Mouse (Mus musculus) ES-E14 (cell line): ENCODE results near the gene Prune1. TPM values are rescaled to one million over a fixed set of nuclear protein-coding genes. Genes with fewer than 3 reads are reported as not detected.
A peak's percentile ranks its signal among the peaks of the same experiment; 100 is the strongest.

Experiments used
- DNase-seq: peaks from one replicate; pipeline ENCODE4 v3.0.0-alpha.2; 2013; ENCODE audit warnings: low read depth, low spot score
- H3K27ac ChIP-seq: 2 replicates; pipeline ENCODE4 v1.5.1; 2012; ENCODE audit warnings: low read depth, mild to moderate bottlenecking, low read length, moderate library complexity, mixed read lengths; ENCODE audit not compliant: poor library complexity, insufficient read depth, severe bottlenecking
- H3K36me3 ChIP-seq: 2 replicates; pipeline ENCODE4 v1.6.1; 2012; ENCODE audit warnings: mild to moderate bottlenecking, low read length, moderate library complexity, mixed read lengths; ENCODE audit not compliant: control insufficient read depth, poor library complexity, insufficient read depth, severe bottlenecking
- H3K4me1 ChIP-seq, 2 experiments: fragments of 150-350 bp in 1 of 2; sonication (generic) in 1 of 2; 2 replicates each; pipeline ENCODE4 v1.6.1; 2012; ENCODE audit warnings: low read length in 2 of 2, mild to moderate bottlenecking in 1 of 2, mixed read lengths in 1 of 2; ENCODE audit not compliant: control insufficient read depth in 2 of 2, insufficient read depth in 2 of 2, poor library complexity in 1 of 2
- H3K4me3 ChIP-seq, 2 experiments: fragments of 150-350 bp in 1 of 2; sonication (generic) in 1 of 2; 2 replicates each; pipeline ENCODE4 v1.5.1; 2012; ENCODE audit warnings: low read length in 2 of 2, low read depth in 1 of 2, mild to moderate bottlenecking in 1 of 2, mixed read lengths in 1 of 2; ENCODE audit not compliant: insufficient read depth in 1 of 2, poor library complexity in 1 of 2, severe bottlenecking in 1 of 2
- H3K9ac ChIP-seq: 2 replicates; pipeline ENCODE4 v1.6.1; 2012; ENCODE audit warnings: low read depth, mild to moderate bottlenecking, low read length, mixed read lengths; ENCODE audit not compliant: poor library complexity, insufficient read depth, severe bottlenecking
- H3K9me3 ChIP-seq: fragments of 150-350 bp; sonication (generic); 2 replicates; pipeline ENCODE4 v1.6.1; 2012; ENCODE audit warnings: low read depth, mild to moderate bottlenecking, low read length; ENCODE audit not compliant: control insufficient read depth, insufficient read depth
- CHD2 ChIP-seq: IDR thresholded peaks from 2 replicates; pipeline ENCODE4 v1.6.1; 2014; ENCODE audit warnings: mild to moderate bottlenecking, low read depth, low read length, inconsistent platforms
- HCFC1 ChIP-seq: IDR thresholded peaks from 2 replicates; pipeline ENCODE4 v1.6.1; 2012; ENCODE audit warnings: low read length, inconsistent platforms, borderline replicate concordance; ENCODE audit not compliant: insufficient read depth
- MAFK ChIP-seq: IDR thresholded peaks from 2 replicates; pipeline ENCODE4 v1.6.1; 2014; ENCODE audit warnings: mild to moderate bottlenecking, low read depth, low read length, inconsistent platforms; ENCODE audit not compliant: insufficient read depth
- ZC3H11A ChIP-seq: IDR thresholded peaks from 2 replicates; pipeline ENCODE4 v1.6.1; 2012; ENCODE audit warnings: low read depth, mild to moderate bottlenecking, inconsistent platforms, low read length, borderline replicate concordance
- ZNF384 ChIP-seq: IDR thresholded peaks from 2 replicates; pipeline ENCODE4 v1.6.1; 2012; ENCODE audit warnings: low read depth, low read length, inconsistent platforms
- in situ Hi-C, 2 experiments: fragments of 600-800 bp; cut with MboI; formaldehyde crosslinking; loops; one replicate each; pipeline ENCODE4 v1.15.1; 2025; ENCODE audit warnings: low sequenced_read_pairs in 2 of 2, inconsistent platforms in 1 of 2; ENCODE audit not compliant: unreplicated experiment in 2 of 2
- total RNA-seq: library from RNA; depleted of rRNA; stranded (reverse); fragments of 300-350 nt; gene quantifications from 2 replicates; pipeline ENCODE4 v1.2.3, GENCODE M21; 2012

Gene Prune1
- total RNA-seq, 1 experiment, result 26.4 TPM

- Histone ChIP-seq H3K4me1 (peaks cover 2 to 40% of the 10 kb centered on the region in 2 experiments; a peak in 2 of 4 replicates), H3K9ac (peak overlapping the region; percentile 41; the same call in 1 of the 2 replicates), H3K9me3 (no peaks in the 10 kb centered on the region), H3K27ac (peak overlapping the region; percentile 12; the same call in 1 of the 2 replicates), H3K4me3 (no peak overlapping the region), H3K36me3 (peaks cover 36% of the 10 kb centered on the region)
- DNase-seq, result no peak
- in situ Hi-C loops, result no loop called here
- TF ChIP-seq HCFC1, result no peak
Observed at GRCm38 (mm10) chr3:95293537-95293936, 11.7 kb upstream of the Prune1 start.

GRCm38 (mm10) chr3:95292899-95293298, 11.0 kb upstream of the Prune1 start:
- in situ Hi-C loops, result no loop called here
- TF ChIP-seq HCFC1 (no peak), CHD2 (no peak), MAFK (no peak), ZC3H11A (no peak), ZNF384 (no peak)
- Histone ChIP-seq H3K4me1 (peaks cover 2 to 40% of the 10 kb centered on the region in 2 experiments; a peak in 2 of 4 replicates), H3K27ac (no peak overlapping the region), H3K4me3 (no peak overlapping the region), H3K9ac (no peak overlapping the region), H3K36me3 (peaks cover 41% of the 10 kb centered on the region), H3K9me3 (no peaks in the 10 kb centered on the region)
- DNase-seq, result no peak

- no peak overlapping the region for H3K9ac ChIP-seq
- H3K9me3 ChIP-seq, result no peaks in the 10 kb centered on the region
- no peak overlapping the region for H3K4me3 ChIP-seq
- peaks cover 41% of the 10 kb centered on the region for H3K36me3 ChIP-seq
- in situ Hi-C loops, result no loop called here
- TF ChIP-seq ZC3H11A (no peak), ZNF384 (no peak), CHD2 (no peak), HCFC1 (no peak), MAFK (no peak)
- no peak for DNase-seq
- H3K27ac ChIP-seq, result 0 out of 2 replicates have a peak overlapping the region, but pooled peaks have one; percentile 76
- H3K4me1 ChIP-seq, result peaks cover 2 to 38% of the 10 kb centered on the region in 2 experiments; a peak in 2 of 4 replicates
Observed at GRCm38 (mm10) chr3:95291041-95291440, 9.2 kb upstream of the Prune1 start.

GRCm38 (mm10) chr3:95290156-95290555, 8.3 kb upstream of the Prune1 start:
- peak overlapping the region; percentile 8; the same call in 1 of the 2 replicates for H3K9ac ChIP-seq
- no peak for TF ChIP-seq CHD2
- TF ChIP-seq ZC3H11A, result no peak
- no peak for TF ChIP-seq HCFC1
- TF ChIP-seq ZNF384, result no peak
- TF ChIP-seq MAFK, result no peak
- H3K4me1 ChIP-seq, result peaks cover 2 to 33% of the 10 kb centered on the region in 2 experiments; a peak in 2 of 4 replicates
- no peak for DNase-seq
- in situ Hi-C loops, result no loop called here
- no peaks in the 10 kb centered on the region for H3K9me3 ChIP-seq
- H3K36me3 ChIP-seq, result peaks cover 34% of the 10 kb centered on the region
- H3K4me3 ChIP-seq, result peak overlapping the region in 1 of 2 experiments; percentile 20; a peak in 2 of 4 replicates
- H3K27ac ChIP-seq, result peak overlapping the region; percentile 76

GRCm38 (mm10) chr3:95289419-95289818, 7.5 kb upstream of the Prune1 start:
- no peaks in the 10 kb centered on the region for H3K9me3 ChIP-seq
- DNase-seq, result no peak
- in situ Hi-C loops, result no loop called here
- peaks cover 28% of the 10 kb centered on the region for H3K36me3 ChIP-seq
- TF ChIP-seq MAFK, result no peak
- no peak for TF ChIP-seq ZNF384
- no peak for TF ChIP-seq HCFC1
- TF ChIP-seq ZC3H11A, result no peak
- TF ChIP-seq CHD2, result no peak
- H3K4me3 ChIP-seq, result no peak overlapping the region; a peak in 1 of 4 replicates
- H3K27ac ChIP-seq, result no peak overlapping the region; the same call in 1 of the 2 replicates
- peaks cover 2 to 28% of the 10 kb centered on the region in 2 experiments; a peak in 2 of 4 replicates for H3K4me1 ChIP-seq
- H3K9ac ChIP-seq, result no peak overlapping the region
